Mouse (Mus musculus): Measurements from ENCODE around the gene Cntn1.

- no peak for TF ChIP-seq CTCF (IDR thresholded peaks at IDR 0.05; ENCODE audit: low read depth, low read length)
- TF ChIP-seq GATA1 (IDR thresholded peaks at IDR 0.05; ENCODE audit: borderline replicate concordance, low read length) = no peak
- no peak for TF ChIP-seq POLR2AphosphoS5 (IDR thresholded peaks at IDR 0.05; ENCODE audit: insufficient replicate concordance, low read depth, low read length)
- TF ChIP-seq TAL1 (conservative IDR thresholded peaks at IDR 0.05; ENCODE audit: low read depth, low read length) = no peak
Measured at GRCm38 (mm10) chr15:92364153-92364552, 313.2 kb downstream of the Cntn1 start.

Measured in G1E (cell line).